Mouse (Mus musculus): Measurements from ENCODE around the gene Acvr2b.

The Acvr2b gene

GRCm38 (mm10) chr9:119473608-119474164, 71.8 kb downstream of the Acvr2b start:
- DNase-seq (ENCODE audit: low spot score): no peak

- no peak for DNase-seq (ENCODE audit: low spot score)
Observed at GRCm38 (mm10) chr9:119474717-119475611, 73.0 kb downstream of the Acvr2b start.

- DNase-seq (ENCODE audit: low spot score): no peak
Observed at GRCm38 (mm10) chr9:119477754-119478153, 75.8 kb downstream of the Acvr2b start.

- DNase-seq (ENCODE audit: low spot score): no peak
Observed at GRCm38 (mm10) chr9:119478345-119478744, 76.4 kb downstream of the Acvr2b start.

- DNase-seq (ENCODE audit: low spot score): no peak
Observed at GRCm38 (mm10) chr9:119479297-119479696, 77.4 kb downstream of the Acvr2b start.

- no peak for DNase-seq (ENCODE audit: low spot score)
Observed at GRCm38 (mm10) chr9:119481612-119482011, 79.7 kb downstream of the Acvr2b start.

GRCm38 (mm10) chr9:119483554-119484353, 81.8 kb downstream of the Acvr2b start:
- no peak for DNase-seq (ENCODE audit: low spot score)

- DNase-seq (ENCODE audit: low spot score): no peak
Observed at GRCm38 (mm10) chr9:119484420-119484819, 82.5 kb downstream of the Acvr2b start.
